Mouse (Mus musculus) liver, adult 2 months (tissue): ENCODE data around the gene Lrrc36. TPM values are rescaled to one million over a fixed set of nuclear protein-coding genes. Genes with fewer than 3 reads are reported as not detected.

Experiments
- DNase-seq: peaks from one replicate; pipeline ENCODE4 v3.0.0-alpha.2; 2011; ENCODE audit warnings: low read depth, low spot score; ENCODE audit errors: extremely low read depth
- H3K27ac ChIP-seq: fragments of 200-500 bp; replicated peaks from 2 replicates; pipeline ENCODE4 v1.5.1; 2012; ENCODE audit warnings: low read depth, mild to moderate bottlenecking, control low read depth, inconsistent platforms, low read length; ENCODE audit not compliant: insufficient read depth
- H3K27me3 ChIP-seq: fragments of 200-500 bp; 2 replicates; pipeline ENCODE4 v1.6.1; 2012; ENCODE audit warnings: mild to moderate bottlenecking, moderate library complexity, low read length, inconsistent platforms; ENCODE audit not compliant: control insufficient read depth, insufficient read depth
- H3K36me3 ChIP-seq: fragments of 200-500 bp; 2 replicates; pipeline ENCODE4 v1.6.1; 2012; ENCODE audit warnings: low read length, inconsistent platforms; ENCODE audit not compliant: control insufficient read depth, insufficient read depth
- H3K4me1 ChIP-seq: fragments of 200-500 bp; 2 replicates; pipeline ENCODE4 v1.6.1; 2011; ENCODE audit warnings: low read length; ENCODE audit not compliant: control insufficient read depth, insufficient read depth
- H3K4me3 ChIP-seq: fragments of 200-500 bp; 2 replicates; pipeline ENCODE4 v1.5.1; 2011; ENCODE audit warnings: low read depth, mild to moderate bottlenecking, control low read depth, low read length, moderate library complexity; ENCODE audit not compliant: insufficient read depth
- H3K79me2 ChIP-seq: fragments of 200-500 bp; 2 replicates; pipeline ENCODE4 v1.6.1; 2012; ENCODE audit warnings: inconsistent platforms, mild to moderate bottlenecking, low read length, moderate library complexity; ENCODE audit not compliant: control insufficient read depth, insufficient read depth
- H3K9ac ChIP-seq: fragments of 200-500 bp; 2 replicates; pipeline ENCODE4 v1.6.1; 2012; ENCODE audit warnings: low read depth, mild to moderate bottlenecking, control low read depth, inconsistent platforms, low read length
- CTCF ChIP-seq: fragments of 200-500 bp; IDR thresholded peaks from 2 replicates; pipeline ENCODE4 v1.5.1; 2011; ENCODE audit warnings: low read depth, low read length, control low read depth
- POLR2A ChIP-seq: fragments of 200-500 bp; IDR thresholded peaks from 2 replicates; pipeline ENCODE4 v1.6.1; 2011; ENCODE audit warnings: low read length, control low read depth; ENCODE audit not compliant: insufficient read depth; ENCODE audit errors: extremely low read depth
- WGBS: fragments of 180-500 bp; shearing (Covaris S2); methylation state at CpG from one replicate; pipeline ENCODE4 v1.1.7; 2018; 5-methylcytosine and 5-hydroxymethylcytosine counted together
- polyA plus RNA-seq: library from polyadenylated mRNA; depleted of rRNA; stranded (reverse); fragments of >200 nt; gene quantifications from 2 replicates; pipeline ENCODE4 v1.2.3, GENCODE M21; 2012
- total RNA-seq: library from RNA; depleted of rRNA; stranded (reverse); fragments of >200 nt; gene quantifications from 2 replicates; pipeline ENCODE4 v1.2.3, GENCODE M21; 2014

Gene Lrrc36
- total and polyA plus RNA-seq, 2 experiments: not detected

DNA sequence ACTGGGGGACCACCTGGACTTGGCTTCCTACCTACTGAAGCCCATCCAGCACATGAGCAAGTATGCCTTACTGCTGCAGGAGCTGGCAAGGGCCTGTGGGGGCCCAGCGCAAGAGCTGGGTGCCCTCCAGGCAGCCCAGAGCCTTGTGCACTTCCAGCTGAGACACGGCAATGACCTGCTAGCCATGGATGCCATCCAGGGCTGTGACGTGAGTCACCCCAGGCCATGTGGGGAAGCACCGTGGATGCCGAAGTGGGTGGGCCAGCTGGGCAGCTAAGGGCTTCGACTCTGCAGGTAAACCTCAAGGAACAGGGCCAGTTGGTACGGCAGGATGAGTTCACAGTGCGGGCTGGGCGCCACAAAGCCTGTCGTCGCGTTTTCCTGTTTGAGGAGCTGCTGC lies 33.1 kb upstream of the Lrrc36 start:
- no peaks in the 10 kb centered on the region for H3K4me1 ChIP-seq
- no peaks in the 10 kb centered on the region for H3K36me3 ChIP-seq
- H3K79me2 ChIP-seq: no peaks in the 10 kb centered on the region
- no peaks in the 10 kb centered on the region for H3K27me3 ChIP-seq
- TF ChIP-seq CTCF (no peak), POLR2A (no peak)
- DNase-seq: no peak
- no peak overlapping the region for H3K27ac ChIP-seq
- WGBS: 84% methylated on average over 12 of the region's 12 CpGs
- H3K9ac ChIP-seq: no peak overlapping the region
- no peak overlapping the region for H3K4me3 ChIP-seq

DNA sequence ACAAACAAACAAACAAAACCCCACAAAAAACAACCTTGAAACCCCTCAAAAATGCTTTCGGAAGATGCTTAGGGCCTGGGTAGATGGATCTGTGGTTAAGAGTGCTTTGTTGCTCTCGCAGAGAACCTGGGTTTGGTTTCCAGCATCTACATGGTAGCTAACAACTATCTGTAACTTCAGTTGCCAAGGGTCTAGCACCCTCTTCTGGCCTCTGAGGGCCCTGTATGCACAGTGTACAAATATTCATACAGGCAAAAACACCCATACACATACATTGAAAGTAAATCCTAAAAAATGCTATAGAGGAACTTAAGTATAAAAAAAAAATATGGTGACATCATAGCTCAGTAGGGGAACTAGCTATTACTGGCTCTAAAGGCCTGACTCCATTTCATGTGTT lies 29.3 kb upstream of the Lrrc36 start:
- H3K27ac ChIP-seq: no peak overlapping the region
- no peak for DNase-seq
- H3K79me2 ChIP-seq: no peaks in the 10 kb centered on the region
- H3K9ac ChIP-seq: no peak overlapping the region
- no peaks in the 10 kb centered on the region for H3K4me1 ChIP-seq
- TF ChIP-seq CTCF (no peak), POLR2A (no peak)
- no peak overlapping the region for H3K4me3 ChIP-seq
- 96% methylated on average over 2 of the region's 2 CpGs for WGBS
- H3K36me3 ChIP-seq: no peaks in the 10 kb centered on the region
- H3K27me3 ChIP-seq: no peaks in the 10 kb centered on the region

- Histone ChIP-seq H3K27ac (no peak overlapping the region), H3K9ac (no peak overlapping the region), H3K27me3 (no peaks in the 10 kb centered on the region), H3K4me1 (no peaks in the 10 kb centered on the region), H3K36me3 (no peaks in the 10 kb centered on the region), H3K79me2 (no peaks in the 10 kb centered on the region), H3K4me3 (no peak overlapping the region)
- no peak for TF ChIP-seq CTCF
- no peak for TF ChIP-seq POLR2A
- WGBS: 56% methylated on average over 1 of the region's 1 CpGs
- DNase-seq: no peak
Measured at GRCm38 (mm10) chr8:105387151-105387550, 26.2 kb upstream of the Lrrc36 start.

GRCm38 (mm10) chr8:105389096-105389495 lies 24.3 kb upstream of the Lrrc36 start:
- no peaks in the 10 kb centered on the region for H3K36me3 ChIP-seq
- H3K79me2 ChIP-seq: no peaks in the 10 kb centered on the region
- TF ChIP-seq POLR2A (no peak), CTCF (no peak)
- no peaks in the 10 kb centered on the region for H3K27me3 ChIP-seq
- no peak overlapping the region for H3K27ac ChIP-seq
- no peak overlapping the region for H3K4me3 ChIP-seq
- WGBS: 64% methylated on average over 6 of the region's 6 CpGs
- no peaks in the 10 kb centered on the region for H3K4me1 ChIP-seq
- H3K9ac ChIP-seq: no peak overlapping the region
- DNase-seq: no peak

- Histone ChIP-seq H3K79me2 (no peaks in the 10 kb centered on the region), H3K9ac (no peak overlapping the region), H3K4me3 (no peak overlapping the region), H3K4me1 (no peaks in the 10 kb centered on the region), H3K36me3 (no peaks in the 10 kb centered on the region), H3K27me3 (no peaks in the 10 kb centered on the region), H3K27ac (no peak overlapping the region)
- WGBS: 78% methylated on average over 12 of the region's 12 CpGs
- peak; percentile 17 for DNase-seq
- no peak for TF ChIP-seq POLR2A
- TF ChIP-seq CTCF: no peak
Measured at GRCm38 (mm10) chr8:105393089-105393787, 20.1 kb upstream of the Lrrc36 start.

DNA sequence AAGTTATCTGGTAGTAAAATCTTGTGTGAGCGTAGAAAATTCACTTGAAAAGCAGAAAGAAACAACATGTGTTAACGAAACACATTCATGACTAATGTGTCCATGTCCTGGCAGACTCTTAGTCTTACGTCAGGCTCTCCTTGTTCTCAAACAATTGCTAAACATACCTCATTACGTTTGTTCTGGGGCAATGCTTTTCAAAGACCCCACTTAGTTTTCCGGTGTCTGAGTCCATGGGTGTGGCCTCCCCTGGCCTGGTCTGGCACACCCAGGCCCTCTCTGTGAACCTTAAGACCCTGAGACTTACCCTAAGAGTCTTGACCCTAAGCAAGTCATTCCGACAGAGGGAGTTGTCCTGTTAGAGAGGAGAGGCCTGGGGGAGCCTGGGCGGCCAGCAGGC lies 19.5 kb upstream of the Lrrc36 start:
- Histone ChIP-seq H3K36me3 (no peaks in the 10 kb centered on the region), H3K27ac (no peak overlapping the region), H3K4me1 (no peaks in the 10 kb centered on the region), H3K4me3 (no peak overlapping the region), H3K79me2 (no peaks in the 10 kb centered on the region), H3K27me3 (no peaks in the 10 kb centered on the region), H3K9ac (no peak overlapping the region)
- TF ChIP-seq CTCF: no peak
- TF ChIP-seq POLR2A: no peak
- DNase-seq: no peak
- WGBS: 86% methylated on average over 7 of the region's 7 CpGs
